Mouse (Mus musculus): ENCODE measurements at regions not wholly inside any gene's neighbourhood (a gene's known extent, or its start where the extent isn't known, plus 50 kb on each side); places are given as distances from the start of the nearest gene placed in this dataset.

- TF ChIP-seq CTCF (conservative IDR thresholded peaks at IDR 0.05; ENCODE audit: insufficient read depth, insufficient read length, low read depth, low read length) (no peak), POLR2A (IDR thresholded peaks at IDR 0.05; ENCODE audit: low read depth, low read length) (no peak)
Observed at GRCm38 (mm10) chr11:90122709-90123108, 64.8 kb upstream of the Gm45716 start.
